Mouse (Mus musculus): ENCODE results near the gene 4921524J17Rik. TPM values are rescaled to one million over a fixed set of nuclear protein-coding genes. Genes with fewer than 3 reads are reported as not detected.

4921524J17Rik gene
- total and polyA plus RNA-seq, 3 experiments: 14.6 to 21.9 TPM; not detected in 1

DNA sequence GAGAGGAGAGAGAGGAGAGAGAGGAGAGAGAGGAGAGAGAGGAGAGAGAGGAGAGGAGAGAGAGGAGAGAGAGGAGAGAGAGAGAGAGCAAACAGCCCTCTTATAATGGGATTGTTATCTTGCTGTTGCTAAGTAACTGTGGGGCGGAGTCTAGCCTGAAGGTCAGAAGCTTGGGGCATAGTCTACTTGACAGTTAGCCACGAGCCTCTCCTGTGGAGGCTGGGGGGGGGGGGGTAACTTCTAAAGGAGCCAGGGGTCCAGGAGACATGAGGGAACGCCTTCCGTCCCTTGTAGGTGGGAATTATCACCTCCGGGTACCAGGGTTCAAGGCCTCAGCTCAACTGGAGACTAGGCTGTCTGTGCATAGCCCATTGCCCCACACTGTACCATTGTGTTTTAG, 3.1 kb upstream of the 4921524J17Rik start:
- no peaks in the 10 kb centered on the region for H3K27me3 ChIP-seq (ENCODE audit: control insufficient read depth in 1 of 2, insufficient read depth in 2 of 2, low read length in 2 of 2)
- H3K79me2 ChIP-seq (ENCODE audit: control insufficient read depth, insufficient read depth, low read length, poor library complexity): peaks cover 15% of the 10 kb centered on the region
- TF ChIP-seq HCFC1 (IDR thresholded peaks at IDR 0.05; ENCODE audit: low read depth, low read length) (no peak), RCOR1 (IDR thresholded peaks at IDR 0.05; ENCODE audit: low read depth, low read length) (no peak), GABPA (IDR thresholded peaks at IDR 0.05; ENCODE audit: low read depth, low read length) (no peak), MXI1 (IDR thresholded peaks at IDR 0.05; ENCODE audit: low read depth, low read length) (peak; percentile 30; the same call in 1 of the 2 replicates), GATA1 (IDR thresholded peaks at IDR 0.05; ENCODE audit: low read depth, low read length) (0 out of 2 replicates have a peak, but pooled peaks have one; percentile 10), MEF2A (IDR thresholded peaks at IDR 0.05; ENCODE audit: extremely low read depth, insufficient replicate concordance, low read depth, low read length, poor library complexity, severe bottlenecking) (no peak), NELFE (IDR thresholded peaks at IDR 0.05; ENCODE audit: low read depth, low read length) (no peak), POLR2A (IDR thresholded peaks at IDR 0.05; ENCODE audit: control insufficient read depth in 1 of 2, insufficient read depth in 1 of 2, low read depth in 1 of 2, low read length in 2 of 2, poor library complexity in 1 of 2) (no peak)
- no peak overlapping the region for H3K4me3 ChIP-seq (ENCODE audit: control insufficient read depth in 1 of 2, insufficient read depth in 1 of 2, low read depth in 2 of 2, low read length in 2 of 2)
- H3K27ac ChIP-seq (ENCODE audit: control insufficient read depth, low read depth, low read length): no peak overlapping the region
- H3K9ac ChIP-seq (ENCODE audit: control insufficient read depth, low read depth, low read length, poor library complexity, severe bottlenecking): no peak overlapping the region
- H3K4me1 ChIP-seq (ENCODE audit: control insufficient read depth in 1 of 2, insufficient read depth in 2 of 2, low read length in 2 of 2): peaks cover under 1 to 14% of the 10 kb centered on the region in 2 experiments; a peak in 3 of 4 replicates
- peaks cover 0 to 10% of the 10 kb centered on the region in 2 experiments; a peak in 2 of 4 replicates for H3K36me3 ChIP-seq (ENCODE audit: control insufficient read depth in 1 of 2, insufficient read depth in 2 of 2, low read length in 2 of 2)
- H3K9me3 ChIP-seq (replicated peaks; ENCODE audit: insufficient read depth, low read length): no peaks in the 10 kb centered on the region
- DNase-seq (ENCODE audit: low read depth, low spot score): peak; percentile 58

DNA sequence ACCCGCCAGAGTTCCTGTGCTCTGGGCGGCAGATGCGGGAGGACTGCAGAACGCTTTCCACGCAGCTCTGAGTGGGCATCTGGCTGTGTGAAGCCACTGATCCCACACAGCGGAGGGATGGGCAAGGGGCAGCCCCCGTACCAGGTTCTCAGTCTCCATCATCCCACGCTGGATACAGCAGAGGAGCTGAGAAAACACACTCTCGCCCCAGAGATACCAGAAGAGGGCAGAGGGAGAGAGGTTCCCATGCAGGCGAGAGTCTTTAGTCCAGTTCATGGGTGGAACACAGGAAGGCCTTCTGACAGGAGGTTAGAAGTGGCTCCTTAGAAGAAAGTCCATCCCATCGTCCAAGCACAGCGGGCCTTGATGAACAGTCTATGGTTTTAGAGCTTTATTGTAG, 2.2 kb upstream of the 4921524J17Rik start:
- Histone ChIP-seq H3K36me3 (ENCODE audit: control insufficient read depth in 1 of 2, insufficient read depth in 2 of 2, low read length in 2 of 2) (peaks cover 0 to 16% of the 10 kb centered on the region in 2 experiments; a peak in 2 of 4 replicates), H3K4me1 (ENCODE audit: control insufficient read depth in 1 of 2, insufficient read depth in 2 of 2, low read length in 2 of 2) (peaks cover 5 to 15% of the 10 kb centered on the region in 2 experiments), H3K9me3 (replicated peaks; ENCODE audit: insufficient read depth, low read length) (no peaks in the 10 kb centered on the region), H3K79me2 (ENCODE audit: control insufficient read depth, insufficient read depth, low read length, poor library complexity) (peaks cover 21% of the 10 kb centered on the region), H3K27ac (ENCODE audit: control insufficient read depth, low read depth, low read length) (no peak overlapping the region), H3K27me3 (ENCODE audit: control insufficient read depth in 1 of 2, insufficient read depth in 2 of 2, low read length in 2 of 2) (no peaks in the 10 kb centered on the region), H3K9ac (ENCODE audit: control insufficient read depth, low read depth, low read length, poor library complexity, severe bottlenecking) (no peak overlapping the region), H3K4me3 (ENCODE audit: control insufficient read depth in 1 of 2, insufficient read depth in 1 of 2, low read depth in 2 of 2, low read length in 2 of 2) (no peak overlapping the region)
- TF ChIP-seq USF1 (IDR thresholded peaks at IDR 0.05; ENCODE audit: low read depth, low read length): no peak
- no peak for TF ChIP-seq ZMIZ1 (IDR thresholded peaks at IDR 0.05; ENCODE audit: low read depth, low read length)
- no peak for TF ChIP-seq CHD2 (IDR thresholded peaks at IDR 0.05; ENCODE audit: low read length)
- TF ChIP-seq TAL1 (IDR thresholded peaks at IDR 0.05; ENCODE audit: low read length): no peak
- no peak for TF ChIP-seq HCFC1 (IDR thresholded peaks at IDR 0.05; ENCODE audit: low read depth, low read length)
- no peak for TF ChIP-seq MXI1 (IDR thresholded peaks at IDR 0.05; ENCODE audit: low read depth, low read length)
- TF ChIP-seq CTCF (IDR thresholded peaks at IDR 0.05 in 2 of 3, conservative IDR thresholded peaks at IDR 0.05 in 1 of 3; ENCODE audit: control insufficient read depth in 1 of 3, insufficient read depth in 1 of 3, low read depth in 2 of 3, low read length in 3 of 3, poor library complexity in 1 of 3, severe bottlenecking in 1 of 3): no peak
- no peak for TF ChIP-seq MAZ (IDR thresholded peaks at IDR 0.05; ENCODE audit: low read depth, low read length)
- TF ChIP-seq ZKSCAN1 (IDR thresholded peaks at IDR 0.05; ENCODE audit: low read depth, low read length): no peak
- no peak for TF ChIP-seq MYC (IDR thresholded peaks at IDR 0.05; ENCODE audit: low read depth, low read length)
- no peak for DNase-seq (ENCODE audit: low read depth, low spot score)

Measured in MEL (cell line).